Mouse (Mus musculus): ENCODE measurements around the gene Ahnak2.

Ahnak2 gene

DNA sequence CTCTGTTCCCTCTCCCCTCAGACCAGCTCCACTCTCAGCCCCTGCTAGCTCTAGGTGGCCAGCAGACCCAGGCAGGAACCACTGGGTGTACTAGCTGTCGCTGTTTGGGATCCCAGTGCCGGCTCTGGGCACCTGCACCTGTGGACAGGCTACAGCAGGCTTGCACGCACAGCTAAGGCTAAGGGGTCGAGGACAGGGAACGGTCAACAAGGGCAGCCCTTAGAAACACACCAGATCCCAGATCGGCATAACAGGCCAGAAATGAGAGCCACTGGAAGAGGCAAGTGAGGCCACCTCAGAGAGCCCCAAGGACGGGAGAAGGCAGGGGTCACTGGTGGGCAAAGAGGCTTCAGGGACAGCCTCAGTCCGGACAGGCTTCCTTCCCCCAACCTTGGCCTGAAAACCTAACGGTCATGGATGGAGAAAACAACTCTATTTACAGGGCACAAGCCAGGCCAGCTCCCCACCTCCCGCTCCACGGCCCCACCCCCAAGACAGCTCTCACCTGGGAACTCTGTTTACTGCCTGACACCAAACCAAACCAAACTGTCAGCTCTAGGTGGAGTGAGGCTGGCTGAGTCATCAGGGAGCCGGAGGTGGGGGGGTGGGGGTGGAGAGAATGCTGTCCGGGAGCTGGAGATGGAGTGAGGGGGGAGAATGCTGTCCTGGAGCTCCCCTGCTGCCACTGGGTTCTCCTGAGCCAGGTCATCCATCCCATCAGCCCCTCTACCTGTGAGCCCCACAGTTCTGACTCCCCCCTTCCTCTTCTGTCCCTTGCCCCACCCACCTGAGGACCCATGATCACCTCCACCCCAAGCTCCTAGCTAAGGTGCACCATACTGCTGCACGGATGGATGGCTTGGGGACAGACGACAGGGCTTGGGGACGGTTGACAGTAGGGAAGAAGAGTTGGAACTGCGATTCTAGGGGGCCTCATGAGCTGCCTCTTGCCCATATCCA, 5.6 kb downstream of the Ahnak2 start:
- no peak for DNase-seq (ENCODE audit: low read depth, low spot score)

DNA sequence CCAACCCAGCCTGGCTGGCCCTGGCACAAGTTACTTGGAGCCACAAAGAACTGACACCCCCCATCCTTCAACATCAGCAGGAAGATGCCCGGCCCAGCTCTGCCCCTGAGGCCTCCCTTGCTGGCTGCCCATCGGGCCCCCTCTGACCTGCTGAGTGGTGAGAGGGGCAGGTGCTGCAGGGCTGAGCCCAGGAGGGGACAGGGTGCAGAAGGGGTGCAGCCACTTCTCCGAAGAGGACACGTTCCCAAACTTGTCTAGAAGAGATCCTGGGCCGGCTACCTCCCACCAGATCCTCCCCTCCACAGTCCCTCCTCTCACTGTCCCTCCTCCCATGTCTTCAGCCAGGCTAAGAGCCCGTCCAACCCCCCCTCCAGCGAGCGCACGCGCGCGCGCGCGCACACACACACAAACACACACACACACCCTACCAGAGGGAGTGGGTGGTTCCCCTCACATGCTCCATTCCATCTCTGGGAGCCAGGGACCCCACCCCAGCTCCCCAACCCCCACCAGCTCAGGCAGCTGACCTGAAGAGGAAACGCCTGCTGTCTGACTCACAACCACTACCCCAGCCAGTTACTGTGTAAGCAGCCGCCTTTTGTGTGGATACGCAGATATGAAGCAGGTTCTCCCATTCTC, 6.9 kb downstream of the Ahnak2 start:
- no peak for DNase-seq (ENCODE audit: low read depth, low spot score)

DNA sequence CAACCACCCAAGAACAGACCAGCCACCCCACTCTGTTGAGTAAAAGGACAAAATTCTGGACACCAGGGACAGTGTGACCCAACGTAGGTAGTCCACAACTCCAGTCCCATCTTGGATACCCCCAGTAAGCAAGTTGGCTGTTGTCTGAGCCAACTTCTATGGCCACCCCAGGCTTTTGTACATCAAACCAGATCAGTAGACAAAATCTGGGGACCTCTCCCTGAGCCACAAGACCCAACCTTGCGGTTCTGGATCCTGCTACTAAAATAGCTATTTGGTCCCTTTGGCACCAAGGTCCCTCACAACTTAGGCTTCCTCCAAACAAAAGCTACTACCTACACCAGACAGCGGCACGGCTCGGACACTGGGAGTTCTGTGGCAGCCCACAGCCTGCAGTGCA, 7.5 kb downstream of the Ahnak2 start:
- DNase-seq (ENCODE audit: low read depth, low spot score): no peak

DNA sequence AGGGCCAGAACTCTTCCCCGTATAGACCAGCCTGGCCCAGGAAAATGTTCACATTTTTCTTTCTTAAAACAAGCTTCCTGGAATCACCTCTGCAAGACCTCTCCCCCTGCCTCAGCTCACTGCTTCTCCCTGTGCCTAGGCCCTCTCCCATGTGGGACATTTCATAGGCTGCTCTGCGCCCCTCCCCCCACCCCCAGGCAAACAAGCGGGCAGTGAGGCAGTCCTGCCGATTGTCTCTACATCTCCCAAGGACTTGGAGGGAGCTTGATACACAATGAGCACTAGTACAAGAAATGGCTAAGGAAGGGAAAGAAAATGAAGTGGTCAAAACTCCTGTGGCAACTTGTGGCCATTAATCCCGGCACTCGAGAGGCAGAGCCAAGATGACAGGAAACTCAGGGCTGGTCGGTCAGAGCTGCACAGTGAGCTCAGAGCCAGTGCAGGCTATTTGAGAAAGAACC, 8.1 kb downstream of the Ahnak2 start:
- no peak for DNase-seq (ENCODE audit: low read depth, low spot score)

DNA sequence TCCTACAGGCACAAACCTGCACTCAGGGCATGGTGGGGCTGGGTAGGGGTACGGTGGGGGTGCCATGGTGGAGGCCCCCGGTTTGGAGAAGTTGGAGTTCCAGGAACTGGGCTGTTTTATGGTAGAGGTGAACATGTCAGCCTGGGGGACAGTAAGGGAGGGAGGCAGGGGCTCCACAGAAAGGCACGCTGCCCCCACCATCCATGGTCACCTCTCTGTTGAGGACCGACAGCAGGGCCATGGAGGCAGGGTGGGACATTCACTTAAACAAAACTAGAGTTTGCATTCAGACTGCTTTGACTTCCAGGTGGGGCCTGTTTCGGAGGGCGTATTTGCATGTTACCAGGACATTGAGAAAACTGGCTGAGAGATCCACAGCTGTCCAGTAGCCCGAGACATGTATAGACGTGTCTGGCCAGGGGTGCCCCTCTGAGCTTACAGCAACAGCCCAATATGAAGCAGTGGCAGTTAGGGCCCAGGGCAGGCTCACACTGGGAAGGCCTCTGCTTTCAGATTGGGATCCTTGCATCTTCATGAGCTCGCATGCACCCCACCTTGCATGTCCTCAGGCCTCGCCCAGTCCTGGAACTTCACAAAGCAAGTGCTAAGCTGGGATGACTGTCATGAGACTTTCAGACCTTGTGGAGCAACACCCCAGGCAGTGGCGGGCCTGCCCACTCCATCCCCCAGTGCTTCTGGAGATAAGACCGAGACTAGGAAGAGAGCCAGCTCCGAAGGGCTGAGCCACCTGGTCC, 8.7 kb downstream of the Ahnak2 start:
- no peak for DNase-seq (ENCODE audit: low read depth, low spot score)

DNA sequence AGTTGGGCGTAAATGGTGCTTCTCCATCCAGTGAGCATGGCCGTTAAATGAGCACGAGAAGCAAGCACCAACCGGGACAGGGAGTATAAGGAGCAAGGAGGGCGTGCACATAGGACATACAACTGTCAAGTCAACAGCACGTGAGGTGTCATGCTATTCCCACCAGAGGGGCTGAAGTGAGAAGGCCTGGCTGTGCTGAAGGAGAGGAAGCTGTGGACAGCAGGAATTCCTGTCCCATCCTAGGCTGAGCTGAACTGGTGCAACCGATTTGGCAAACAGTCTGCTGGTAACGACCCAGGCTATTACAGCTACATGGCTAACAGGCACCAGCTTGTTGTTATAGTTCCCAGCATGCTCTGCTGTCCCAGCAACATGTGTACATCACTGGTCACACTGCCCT, 11.4 kb downstream of the Ahnak2 start:
- DNase-seq (ENCODE audit: low read depth, low spot score): no peak

DNA sequence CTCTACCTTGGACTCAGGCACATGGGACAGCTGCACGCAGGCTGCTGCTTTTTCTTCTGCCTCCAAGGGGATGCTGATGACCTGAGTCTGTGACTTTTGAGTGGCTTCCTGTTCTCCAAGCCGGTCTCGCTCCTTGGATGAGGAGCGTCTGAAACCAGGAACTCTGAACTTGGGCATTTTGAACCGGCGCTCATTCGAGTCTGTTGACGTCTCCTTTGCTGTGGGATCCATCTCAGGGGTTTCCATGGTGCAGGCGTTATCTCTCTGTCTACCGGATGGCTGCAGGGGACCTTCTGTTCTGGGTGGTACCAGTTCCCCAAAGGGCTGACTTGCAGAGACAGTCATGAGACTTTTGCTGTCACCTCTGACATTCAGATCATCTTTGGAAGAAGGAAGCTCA, 28.0 kb downstream of the Ahnak2 start:
- DNase-seq (ENCODE audit: low read depth, low spot score): no peak

DNA sequence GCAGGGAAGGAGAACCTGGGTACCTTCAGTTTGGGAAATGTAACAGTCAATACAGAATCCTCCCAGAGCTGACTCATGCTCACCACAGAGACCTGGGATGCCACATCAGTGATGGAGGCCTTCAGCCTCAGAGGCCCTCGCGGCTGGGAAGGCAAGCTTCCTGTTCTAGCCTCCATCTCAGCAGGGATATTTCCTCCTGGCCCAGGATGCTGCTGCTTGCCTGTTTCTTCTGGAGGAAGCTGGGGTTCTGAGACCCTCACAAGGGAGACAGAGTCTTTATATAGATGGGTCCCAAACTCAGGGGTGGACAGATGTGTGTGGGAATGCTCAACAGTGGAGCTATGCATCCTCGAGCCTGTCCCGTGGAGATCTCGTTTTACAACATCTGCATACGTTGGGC, 28.4 kb downstream of the Ahnak2 start:
- no peak for DNase-seq (ENCODE audit: low read depth, low spot score)

DNA sequence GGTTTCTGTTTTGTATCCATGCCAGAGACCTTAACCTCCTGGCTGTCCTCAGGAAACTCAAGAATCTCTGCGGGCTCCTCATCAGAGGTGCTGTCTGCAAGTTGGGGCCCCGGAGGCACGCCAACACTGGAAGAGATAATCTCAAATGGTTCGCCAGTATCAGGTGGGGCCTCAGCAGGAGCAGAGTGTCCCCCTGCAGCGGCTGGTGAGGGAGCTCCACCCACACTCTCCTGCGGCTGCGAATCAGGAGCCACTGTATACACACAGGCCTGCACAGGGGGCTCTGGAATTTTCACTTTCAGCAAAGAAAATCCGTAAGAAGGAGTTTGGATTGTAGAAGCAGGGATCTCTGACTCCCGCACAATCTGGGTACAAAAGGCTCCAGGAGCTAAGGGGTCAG, 29.1 kb downstream of the Ahnak2 start:
- DNase-seq (ENCODE audit: low read depth, low spot score): no peak

DNA sequence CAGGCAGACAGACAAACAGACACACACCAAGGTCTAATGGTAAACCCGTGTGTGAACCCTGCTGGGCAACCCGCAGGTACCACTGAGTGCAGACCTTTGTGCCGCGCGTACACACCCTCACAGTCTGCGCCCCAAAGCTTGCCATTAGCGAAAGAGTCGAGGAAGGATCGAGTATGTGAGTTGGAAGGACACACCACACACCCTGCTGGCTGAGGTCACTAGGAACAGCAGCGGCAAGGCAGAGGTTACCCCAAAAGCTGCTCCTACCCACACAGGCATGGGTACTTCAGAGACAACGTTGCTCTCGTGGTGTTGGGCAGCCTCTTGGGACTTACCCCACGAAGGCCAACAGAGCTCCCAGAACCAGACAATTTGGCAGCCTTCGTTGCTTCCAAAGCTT, 30.2 kb downstream of the Ahnak2 start:
- no peak for DNase-seq (ENCODE audit: low read depth, low spot score)

DNA sequence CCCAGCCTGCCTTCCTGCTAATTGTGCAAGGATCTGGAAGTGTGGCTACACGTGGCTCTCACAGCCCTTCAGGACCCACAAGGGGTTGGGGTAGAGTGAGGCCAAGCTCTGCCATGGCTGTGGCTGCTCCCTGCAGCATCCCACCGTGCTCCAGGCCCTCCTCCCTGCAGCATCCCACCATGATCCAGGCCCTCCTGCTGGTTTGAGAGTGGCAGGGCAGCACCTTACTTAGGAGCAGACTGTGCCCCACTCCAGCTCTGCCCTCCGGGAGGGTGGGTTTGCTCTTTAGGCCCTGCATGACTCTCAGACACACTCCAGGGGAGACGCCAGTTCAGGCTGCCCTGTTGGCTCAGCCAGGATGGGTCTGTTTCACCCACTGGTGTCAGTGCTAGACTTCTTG, 32.1 kb downstream of the Ahnak2 start:
- no peak for DNase-seq (ENCODE audit: low read depth, low spot score)

DNA sequence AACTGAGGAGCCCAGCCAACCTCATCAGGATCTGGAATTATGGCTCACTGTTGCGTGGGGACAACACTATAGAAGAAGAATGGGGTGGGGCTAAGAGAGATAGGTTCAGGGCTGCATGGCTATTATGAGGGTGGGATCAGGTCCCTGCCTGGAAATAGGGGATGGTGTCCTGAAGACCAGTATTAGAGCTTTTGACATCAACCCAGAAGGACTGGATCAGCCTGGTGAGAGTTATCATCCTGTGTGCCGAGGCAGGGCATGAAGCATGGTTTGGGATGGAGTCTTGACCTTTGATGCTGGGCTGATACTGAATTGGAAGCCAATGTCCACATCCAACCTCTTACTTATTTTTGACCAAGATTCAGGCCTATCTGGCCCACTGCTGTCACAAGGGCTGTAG, 32.7 kb downstream of the Ahnak2 start:
- DNase-seq (ENCODE audit: low read depth, low spot score): no peak

DNA sequence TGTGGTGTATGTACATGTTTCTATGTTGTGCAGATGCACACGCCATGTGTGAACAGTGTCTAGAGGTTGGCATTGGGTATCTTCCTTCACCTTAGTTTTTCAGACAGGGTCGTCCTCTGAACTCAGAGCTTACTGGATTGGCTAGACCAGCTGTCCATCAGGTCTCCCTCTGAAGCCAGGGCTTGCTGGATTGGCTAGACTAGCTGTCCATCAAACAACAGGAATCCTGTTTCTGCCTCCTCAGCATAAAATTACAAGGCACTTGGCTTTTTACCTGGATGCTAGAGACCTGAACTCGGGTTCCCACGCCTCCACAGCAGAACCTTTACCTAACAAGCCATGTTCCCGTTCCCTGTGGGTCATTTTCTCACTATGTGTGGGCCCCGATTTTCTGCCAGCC, 33.4 kb downstream of the Ahnak2 start:
- no peak for DNase-seq (ENCODE audit: low read depth, low spot score)

DNA sequence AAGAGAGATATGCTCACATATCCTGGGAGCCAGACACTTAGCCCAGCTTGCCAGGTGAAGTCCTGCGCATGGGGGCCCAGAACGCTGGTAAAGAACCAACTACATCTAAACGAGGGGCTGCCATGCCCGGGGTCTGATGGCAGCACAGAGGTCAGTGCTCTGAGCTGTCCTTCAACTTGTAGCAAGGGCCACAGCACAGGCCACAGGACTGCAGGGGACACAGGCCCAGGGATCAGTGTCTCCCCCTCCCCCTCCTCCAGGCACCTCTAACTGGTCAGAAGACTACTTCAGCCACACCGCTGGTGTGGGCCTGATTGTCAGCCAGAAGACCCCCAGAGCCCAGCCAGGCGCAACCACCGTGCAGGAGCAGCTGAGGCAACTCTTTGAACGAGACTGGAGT, 34.3 kb downstream of the Ahnak2 start:
- no peak for DNase-seq (ENCODE audit: low read depth, low spot score)

DNA sequence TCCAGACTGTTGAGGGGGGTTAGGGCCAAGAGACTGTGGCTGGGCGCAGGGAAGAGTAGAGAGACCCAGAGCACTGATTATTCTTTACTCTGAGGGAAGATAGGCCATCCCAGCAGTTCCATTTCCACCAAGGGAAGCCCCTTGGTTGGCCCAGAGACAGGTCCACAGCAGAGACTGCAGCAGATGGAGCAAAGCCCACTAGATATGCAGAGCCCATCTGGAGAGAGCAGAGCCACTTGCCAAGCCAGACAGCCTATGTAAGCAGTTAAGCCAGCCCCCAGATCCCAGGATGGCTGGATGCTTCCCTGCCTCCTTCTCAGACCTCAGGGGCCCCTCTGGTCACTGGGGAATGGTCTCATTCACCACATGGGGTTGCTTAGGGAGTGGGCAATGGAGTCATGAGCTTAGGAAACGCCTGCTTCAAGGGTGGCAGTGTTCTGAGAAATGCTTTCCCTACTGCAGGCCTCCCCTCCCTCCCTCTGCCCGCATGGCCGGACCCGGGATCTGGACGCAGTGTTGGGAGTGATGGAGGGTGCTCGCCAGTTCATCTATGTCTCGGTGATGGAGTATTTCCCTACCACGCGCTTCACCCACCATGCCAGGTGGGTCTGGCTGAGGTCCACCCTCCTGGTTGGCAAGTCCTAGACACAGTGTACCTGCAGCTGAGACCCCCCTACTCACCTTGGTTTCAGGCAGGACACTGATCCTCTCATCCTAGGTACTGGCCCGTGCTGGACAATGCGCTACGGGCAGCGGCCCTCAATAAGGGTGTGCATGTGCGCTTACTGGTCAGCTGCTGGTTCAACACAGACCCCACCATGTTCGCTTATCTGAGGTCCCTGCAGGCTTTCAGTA, 35.2 kb downstream of the Ahnak2 start:
- DNase-seq (ENCODE audit: low read depth, low spot score): no peak

DNA sequence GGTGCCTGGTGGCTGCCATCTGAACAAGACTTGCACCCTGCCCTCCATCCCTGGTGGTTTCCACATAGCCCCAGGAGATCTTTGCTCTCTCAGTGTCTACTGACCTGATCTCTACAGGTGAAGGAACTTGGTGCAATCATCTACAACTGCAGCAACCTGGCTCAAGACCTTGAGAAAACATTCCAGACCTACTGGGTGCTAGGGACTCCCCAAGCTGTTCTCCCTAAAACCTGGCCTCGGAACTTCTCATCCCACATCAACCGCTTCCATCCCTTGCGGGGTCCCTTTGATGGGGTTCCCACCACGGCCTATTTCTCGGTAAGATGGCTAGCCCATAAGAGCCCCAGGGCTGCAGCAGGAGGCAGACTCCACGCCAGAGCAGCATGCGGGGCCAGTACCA, 35.9 kb downstream of the Ahnak2 start:
- no peak for DNase-seq (ENCODE audit: low read depth, low spot score)

DNA sequence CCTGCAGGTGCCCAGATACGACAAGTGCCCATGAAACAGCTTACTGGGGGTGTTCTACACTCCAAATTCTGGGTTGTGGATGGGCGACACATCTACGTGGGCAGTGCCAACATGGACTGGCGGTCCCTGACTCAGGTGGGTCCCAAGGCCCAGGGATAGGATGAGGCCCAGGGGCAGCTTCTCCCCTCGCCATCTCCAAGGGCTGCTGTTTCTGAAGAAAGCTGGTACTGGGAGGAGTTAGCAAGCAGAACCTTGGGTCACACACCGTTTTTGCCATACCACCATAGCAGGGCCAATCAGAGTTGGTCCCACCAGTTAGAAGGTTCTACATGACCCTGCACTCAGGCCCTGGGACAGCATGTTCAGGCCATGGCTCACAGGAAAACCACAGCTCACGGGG, 37.5 kb downstream of the Ahnak2 start:
- no peak for DNase-seq (ENCODE audit: low read depth, low spot score)

DNA sequence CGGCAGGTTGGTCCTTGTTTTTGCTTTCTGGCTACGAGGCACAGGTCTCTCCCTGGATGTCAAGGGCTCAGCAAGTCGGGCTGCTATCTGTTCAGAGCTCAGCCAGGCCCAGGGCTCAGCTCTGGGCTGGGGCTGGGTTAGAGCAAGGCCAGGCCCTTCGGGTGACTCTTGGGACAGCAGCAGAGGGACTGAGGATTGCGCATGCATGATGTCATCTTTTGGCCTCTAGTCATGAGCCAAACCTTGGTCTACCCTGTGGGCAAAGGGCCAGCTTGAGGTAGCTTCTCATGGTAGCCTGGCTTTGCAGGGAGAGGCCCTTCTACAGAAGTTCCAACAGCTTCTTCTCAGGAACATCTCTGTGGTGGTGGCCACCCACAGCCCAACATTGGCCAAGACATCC, 38.3 kb downstream of the Ahnak2 start:
- DNase-seq (ENCODE audit: low read depth, low spot score): no peak

DNA sequence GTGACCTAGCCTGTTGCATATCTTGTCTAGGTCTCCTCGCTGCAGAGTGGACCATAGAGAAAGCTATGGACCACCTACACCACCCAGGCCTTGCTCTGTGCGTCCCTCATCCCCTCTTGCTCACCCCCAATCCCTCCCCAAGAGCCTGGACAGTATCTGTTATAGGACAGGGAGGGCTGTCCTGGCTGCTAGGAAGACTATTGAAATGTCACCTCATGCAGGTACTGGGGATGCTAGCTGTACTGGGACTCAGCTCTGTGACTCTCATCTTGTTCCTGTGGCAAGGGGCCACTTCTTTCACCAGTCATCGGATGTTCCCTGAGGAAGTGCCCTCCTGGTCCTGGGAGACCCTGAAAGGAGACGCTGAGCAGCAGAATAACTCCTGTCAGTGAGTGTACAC, 39.3 kb downstream of the Ahnak2 start:
- DNase-seq (ENCODE audit: low read depth, low spot score): no peak

DNA sequence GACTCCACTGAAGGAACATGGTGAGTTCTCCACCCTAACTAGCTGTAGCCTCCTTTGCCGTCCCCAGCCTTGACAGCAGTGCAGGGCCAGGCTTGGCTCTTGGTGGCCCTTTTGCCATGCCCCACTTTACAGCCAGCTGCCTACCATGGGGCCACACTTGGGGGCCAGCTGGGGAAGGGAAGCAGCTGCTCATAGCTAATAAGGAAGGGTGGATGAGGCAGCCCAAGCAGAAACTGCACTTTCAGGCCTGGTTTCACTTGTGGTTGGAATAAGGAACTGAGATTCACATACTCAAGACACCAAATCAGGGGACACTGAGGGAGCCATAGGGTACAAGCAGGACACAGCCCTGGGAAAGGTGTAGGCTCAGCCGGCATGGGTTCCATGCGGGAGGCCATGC, 40.4 kb downstream of the Ahnak2 start:
- DNase-seq (ENCODE audit: low read depth, low spot score): no peak

DNA sequence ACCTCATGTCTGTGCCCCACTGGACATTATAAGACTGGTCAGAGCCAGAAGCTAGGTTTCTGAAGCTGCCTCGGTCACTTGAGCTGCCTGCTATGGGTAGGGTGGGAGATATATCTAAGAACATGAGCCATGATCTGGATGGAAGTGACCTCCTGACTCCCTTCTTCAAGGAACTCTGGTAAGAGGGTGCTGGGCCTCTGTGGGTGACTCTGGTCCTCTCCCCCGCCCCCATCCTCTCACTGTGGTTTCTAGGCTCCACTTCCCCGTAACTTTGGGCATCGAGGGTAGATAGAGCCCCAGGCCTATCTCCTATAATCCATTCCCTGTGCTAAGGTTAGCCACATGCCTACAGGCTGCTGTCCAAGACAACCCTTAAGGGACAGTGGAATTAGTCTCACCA, 41.0 kb downstream of the Ahnak2 start:
- DNase-seq (ENCODE audit: low read depth, low spot score): no peak
